Mouse (Mus musculus) layer of hippocampus, adult 9-10 months (tissue): ENCODE results near the gene Lrp6.

Source experiments
- DNase-seq: peaks from one replicate; pipeline ENCODE4 v3.0.0; 2022; ENCODE audit warnings: low spot score

Lrp6 gene

DNA sequence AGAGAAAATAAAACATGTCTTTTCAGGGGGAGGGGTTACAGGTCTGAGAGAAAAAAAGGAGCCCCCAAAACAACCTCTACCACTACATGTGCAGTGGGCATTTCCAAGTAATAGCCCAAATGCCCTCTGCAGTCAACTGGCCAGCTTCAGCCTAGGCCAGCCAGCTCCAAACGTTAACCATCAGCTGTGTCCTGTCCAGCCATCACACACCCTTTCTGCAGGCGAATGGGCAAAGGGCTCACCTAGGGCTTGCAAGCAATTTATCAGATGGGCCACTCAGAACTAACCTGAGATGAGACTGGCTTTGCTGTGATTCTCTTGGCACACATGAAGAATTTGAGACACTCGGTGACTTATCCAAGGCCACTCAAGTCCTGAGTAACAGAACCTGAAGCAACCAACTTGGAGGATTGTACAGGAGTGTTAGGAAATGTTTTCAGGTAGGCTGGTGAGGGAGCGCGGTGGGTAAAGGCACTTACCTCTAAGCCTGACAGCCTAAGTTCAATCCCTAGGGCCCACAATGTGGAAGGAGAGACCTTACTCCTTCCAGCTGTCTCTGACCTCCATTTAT is 1.3 kb upstream of the Lrp6 start:
- DNase-seq = no peak

DNA sequence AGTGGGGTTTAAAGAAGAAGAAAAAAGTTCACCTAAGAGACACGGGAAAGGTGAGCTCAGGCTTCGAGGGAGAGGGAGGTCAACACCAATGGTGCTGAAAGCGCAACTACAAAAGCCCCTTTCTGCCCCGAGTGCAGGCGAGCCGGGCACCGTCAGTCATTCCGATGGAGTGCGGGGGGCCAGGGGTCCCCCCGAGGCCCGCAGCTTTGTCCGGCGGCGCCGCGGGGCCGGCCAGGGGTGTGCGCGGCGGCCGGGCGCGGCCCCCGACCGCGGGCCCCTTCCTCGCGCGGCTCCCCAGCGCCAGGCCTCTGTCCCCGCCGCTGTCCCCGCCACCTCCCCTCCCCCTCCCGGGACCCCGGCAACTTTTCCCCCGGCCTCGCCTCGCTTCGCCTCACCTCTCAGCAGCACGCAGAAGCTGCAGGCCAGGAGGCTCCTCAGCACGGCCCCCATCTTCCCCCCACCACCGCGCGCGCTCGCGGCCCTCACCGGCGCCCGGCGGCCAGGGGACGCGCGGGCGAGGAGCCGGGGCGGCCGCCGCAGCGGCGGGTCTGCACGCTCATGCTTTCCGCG is 432 bp downstream of the Lrp6 start:
- no peak for DNase-seq

DNA sequence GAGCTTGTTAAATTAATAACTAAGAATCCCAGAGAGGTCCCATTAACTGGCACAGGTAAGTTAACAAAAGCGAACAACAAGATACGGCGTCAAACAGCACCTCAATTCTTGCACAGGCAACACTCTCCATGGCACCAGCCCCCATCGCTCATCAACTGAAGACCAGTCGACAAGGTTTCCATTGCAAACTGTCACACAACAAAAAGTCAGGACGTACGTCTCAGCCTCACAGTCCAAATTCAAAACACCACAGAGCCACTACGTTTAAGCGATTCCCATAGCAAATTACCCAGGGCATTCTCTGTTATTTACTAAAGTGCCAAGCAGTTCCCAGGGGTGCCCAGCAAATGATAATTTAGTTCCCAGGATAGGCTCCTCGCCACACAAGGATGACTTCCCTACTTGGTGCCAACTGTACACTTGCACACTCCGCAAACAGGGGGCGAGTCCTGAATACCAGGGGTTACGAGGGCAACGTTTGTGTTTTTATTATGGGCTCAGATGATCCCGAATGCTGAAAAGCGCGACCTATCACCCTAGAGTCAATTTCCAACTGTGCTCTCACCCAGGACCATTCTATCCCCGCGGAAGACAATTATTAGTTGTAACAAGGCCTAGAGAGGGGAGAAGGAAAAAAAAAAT is 1.0 kb downstream of the Lrp6 start:
- no peak for DNase-seq

DNA sequence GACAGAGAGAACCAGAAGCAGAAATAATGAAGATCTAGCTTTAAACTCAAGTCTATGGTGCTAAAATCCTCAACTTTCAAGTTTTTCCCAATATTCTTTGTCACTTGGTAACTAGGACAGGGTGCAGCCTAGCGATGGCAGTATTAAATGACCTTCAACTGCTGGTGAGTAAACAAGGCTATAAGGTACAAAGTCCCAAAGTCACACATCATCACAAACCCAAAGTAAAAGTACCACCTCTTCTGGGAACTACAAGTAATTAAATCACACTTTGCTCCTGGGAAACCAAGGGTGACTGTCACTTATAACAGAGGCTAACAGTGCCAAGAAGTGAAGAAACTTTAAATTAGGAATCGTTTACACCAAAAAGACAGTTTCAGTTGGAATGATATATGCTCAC is 2.2 kb downstream of the Lrp6 start:
- no peak for DNase-seq

DNA sequence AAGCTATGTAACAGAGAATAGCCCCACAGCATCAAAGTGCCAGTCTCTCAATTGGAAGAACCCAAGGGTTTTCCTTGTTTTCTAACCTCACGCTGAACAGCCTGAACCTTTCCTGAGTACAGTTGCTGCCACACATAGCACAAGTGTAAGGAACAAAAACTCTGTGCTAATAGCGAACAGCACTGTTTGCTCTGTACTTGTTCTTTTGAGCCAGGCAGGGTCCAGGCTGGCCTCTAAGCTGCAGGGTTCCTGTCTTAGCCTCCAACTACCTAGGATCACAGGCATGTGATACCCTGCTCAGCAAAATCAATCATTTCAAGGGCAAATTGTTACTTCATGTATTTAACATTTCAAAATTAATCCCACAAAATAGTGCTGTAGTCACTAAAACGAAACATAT is 7.1 kb downstream of the Lrp6 start:
- no peak for DNase-seq

DNA sequence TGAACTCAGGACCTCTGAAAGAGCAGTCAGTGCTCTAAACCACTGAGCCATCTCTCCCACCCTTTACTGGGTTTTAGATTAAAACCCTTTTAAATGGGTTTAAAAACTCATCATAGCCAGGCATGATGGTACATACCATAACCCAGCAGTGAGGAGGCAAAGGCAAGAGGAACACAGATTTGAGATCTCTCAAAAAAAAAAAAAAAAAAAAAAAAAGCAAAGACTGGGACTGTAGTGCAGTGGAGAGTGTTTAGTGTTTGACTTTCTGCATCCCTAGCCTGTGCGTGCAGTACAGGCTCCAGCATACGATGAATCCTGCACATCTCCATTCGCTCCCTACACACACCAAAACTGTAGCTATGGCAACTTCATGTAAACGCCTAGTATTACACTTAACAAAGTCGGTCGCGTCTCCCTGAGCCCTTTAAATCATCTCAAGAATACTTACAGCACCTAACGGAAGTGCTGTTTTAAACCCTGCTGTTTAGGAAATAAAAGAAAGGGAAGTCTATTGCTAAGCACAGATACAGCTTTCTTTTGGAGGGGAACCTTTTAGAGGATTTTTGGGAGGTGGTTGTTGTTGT is 8.1 kb downstream of the Lrp6 start:
- no peak for DNase-seq

DNA sequence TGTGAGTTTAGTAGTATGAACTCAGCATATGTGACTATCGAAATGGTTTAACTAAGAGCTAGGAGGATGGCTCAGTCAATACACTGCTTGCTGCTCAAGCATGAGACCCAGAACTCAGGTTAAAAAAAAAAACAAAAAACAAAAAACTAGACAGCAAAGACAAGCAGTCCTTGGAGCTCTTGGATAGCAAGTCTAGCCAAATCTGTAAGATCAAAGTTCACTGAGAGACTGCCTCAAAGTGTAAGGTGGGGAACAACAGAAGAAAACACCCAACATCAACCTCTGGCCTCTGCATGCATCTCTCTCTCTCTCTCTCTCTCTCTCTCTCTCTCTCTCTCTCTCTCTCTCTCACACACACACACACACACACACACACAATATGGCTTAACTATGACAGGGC is 9.7 kb downstream of the Lrp6 start:
- no peak for DNase-seq

DNA sequence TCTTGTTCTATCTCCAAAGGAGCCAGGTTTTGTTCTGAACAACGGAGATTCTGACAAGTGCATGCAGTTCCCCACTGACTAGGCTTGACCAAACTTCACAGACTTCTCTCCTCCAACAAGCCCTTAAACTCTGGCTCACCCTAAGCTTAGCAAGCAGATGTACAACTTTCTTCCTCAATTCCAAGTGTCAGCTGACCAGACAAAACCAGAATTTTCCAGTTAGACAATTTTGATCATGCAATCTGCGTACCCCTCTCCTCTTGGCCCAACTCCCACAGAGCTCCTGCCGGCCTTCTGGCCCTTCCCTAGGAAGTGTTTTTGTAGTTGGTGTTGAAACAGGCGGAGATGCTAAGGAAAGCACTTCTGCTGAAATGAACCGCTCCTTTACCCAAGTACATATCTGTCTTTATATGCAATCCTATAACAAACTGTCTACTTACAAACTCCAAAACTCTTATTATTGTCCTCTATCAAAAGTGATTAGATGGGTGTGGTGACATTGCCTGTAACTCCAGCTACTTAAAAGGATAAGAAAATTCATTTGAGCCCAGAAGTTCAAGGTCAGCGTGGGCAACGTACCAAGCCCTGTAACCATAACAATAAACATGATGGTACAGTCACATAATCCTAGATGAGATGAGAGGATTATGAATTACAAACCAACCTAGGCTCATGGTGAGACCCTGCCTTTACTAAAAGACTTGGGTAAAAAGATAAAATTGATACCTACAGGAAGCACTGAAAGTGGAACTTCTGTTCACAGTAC is 10.4 kb downstream of the Lrp6 start:
- no peak for DNase-seq

DNA sequence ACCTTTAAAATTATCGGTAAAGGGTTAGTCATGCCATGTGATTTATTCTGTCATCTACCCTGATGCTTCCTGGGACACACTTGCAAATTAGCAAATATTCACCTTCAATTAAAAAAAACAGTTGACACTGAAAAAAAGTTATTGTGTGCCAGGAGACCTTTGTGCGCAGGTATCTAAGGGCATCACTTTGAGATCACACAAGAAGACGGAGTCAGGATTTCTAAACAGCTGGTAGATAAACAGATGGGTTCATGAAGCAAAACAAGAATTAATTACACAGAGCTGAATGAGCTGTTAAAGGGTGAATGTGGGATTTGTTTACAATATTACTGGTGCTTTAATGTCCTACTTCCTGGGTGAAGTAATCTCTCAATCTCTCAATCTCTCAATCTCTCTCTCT is 11.6 kb downstream of the Lrp6 start:
- DNase-seq = no peak

DNA sequence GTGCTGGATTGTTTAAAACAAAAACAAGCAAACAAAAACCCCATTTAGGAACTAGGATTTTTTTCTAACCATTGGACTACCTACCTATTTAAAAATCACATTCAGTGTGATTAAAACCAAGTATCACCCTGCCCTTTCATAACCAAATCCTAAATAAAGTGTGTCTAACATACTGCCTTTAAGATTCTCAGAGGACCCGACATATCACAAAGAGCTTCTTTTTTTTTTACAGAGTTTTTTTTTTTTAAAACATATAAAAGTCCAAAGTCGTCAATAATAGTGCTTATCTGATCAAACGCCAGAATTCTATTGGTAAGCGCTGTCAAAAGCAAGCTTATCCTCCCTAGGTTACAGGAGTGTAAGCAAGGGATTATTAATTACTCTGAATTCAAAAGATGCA is 12.5 kb downstream of the Lrp6 start:
- DNase-seq = no peak

DNA sequence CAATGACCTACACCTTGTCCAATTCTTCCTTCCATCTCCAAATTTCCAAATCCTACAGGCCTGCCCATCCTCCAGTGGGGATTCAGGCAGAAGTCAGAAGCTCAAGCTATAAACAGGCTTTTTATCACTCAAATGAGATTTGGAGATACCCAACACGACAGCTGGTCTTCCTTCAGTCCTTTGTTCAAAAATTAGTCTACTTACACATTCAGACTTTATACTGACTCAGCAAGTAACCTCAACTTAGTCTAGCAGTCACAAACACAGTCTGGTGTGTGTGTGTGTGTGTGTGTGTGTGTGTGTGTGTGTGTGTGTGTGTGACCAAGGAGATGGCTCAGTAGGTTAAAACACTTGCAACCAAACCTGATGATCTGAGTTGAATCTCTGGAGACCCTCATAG is 15.8 kb downstream of the Lrp6 start:
- DNase-seq = no peak

DNA sequence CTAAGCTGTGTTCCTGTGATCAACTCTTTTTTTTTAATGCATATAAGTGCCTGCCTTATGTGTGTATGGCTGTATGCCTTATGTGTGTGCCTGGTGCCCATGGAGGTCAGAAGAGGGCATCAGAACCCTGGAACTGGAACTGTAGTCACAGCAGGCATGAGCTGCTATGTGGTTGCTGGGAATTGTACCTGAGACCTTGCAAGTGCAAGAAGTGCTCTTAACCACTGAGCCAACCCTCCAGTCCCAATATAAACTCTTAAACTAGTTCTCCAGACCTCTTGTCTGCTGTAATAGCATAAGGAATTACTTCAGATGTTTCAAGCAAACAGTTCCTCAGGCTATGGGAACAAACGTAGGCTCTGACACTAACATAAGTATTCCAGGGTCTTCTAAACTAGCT is 16.4 kb downstream of the Lrp6 start:
- no peak for DNase-seq

DNA sequence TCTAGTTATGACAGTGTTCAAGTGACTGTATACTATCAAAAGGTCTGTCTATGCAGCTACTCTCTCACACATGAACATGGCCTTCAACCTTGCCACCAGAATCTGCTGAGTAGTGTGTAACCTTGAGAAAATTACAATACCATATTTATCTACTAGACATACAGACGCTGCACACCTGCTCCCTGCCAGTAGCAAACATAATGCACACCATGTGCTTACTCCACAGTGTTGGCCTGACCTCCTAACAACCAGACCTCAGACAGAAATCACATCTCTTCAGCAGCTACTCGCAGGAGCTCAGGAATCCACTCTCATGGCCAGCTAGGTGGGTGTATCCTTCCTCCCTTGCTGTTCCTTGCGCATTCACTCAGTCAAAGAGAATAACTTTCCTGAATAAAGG is 21.9 kb downstream of the Lrp6 start:
- DNase-seq = no peak

DNA sequence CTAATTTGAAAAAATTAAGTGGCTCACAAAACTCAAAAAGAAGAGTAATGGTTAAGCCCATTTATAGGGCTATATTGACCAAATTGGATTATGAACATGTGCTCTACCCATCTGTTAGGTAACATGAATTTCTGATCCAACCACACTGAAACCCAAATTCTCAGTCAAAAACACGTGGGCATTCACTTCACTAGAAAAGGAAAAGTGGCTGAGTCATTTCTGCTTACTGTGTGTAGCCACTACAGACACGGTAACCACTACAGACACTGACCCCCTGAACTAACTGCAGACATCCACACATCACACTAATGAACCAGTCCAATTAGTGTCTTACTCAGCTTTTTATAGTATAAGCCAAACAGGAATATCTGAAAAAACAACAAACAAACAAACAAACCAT is 22.7 kb downstream of the Lrp6 start:
- no peak for DNase-seq

DNA sequence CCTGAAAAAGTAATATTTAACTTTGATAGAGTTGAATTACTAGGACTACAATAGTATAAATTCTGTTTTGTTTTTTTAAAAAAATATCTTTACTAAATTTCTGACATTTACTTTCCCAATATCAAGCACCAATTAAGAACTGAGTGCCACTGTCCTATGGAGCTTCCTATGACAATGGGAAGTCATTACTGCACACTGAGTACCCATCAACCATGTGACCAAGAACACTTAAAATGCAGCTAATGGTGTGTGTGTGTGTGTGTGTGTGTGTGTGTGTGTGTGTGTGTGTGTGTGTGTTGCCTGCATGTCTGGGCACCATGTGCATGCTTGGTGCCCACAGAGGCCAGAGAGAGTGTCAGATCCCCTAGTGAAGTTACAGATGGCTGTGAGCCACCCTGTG is 23.2 kb downstream of the Lrp6 start:
- DNase-seq = no peak

DNA sequence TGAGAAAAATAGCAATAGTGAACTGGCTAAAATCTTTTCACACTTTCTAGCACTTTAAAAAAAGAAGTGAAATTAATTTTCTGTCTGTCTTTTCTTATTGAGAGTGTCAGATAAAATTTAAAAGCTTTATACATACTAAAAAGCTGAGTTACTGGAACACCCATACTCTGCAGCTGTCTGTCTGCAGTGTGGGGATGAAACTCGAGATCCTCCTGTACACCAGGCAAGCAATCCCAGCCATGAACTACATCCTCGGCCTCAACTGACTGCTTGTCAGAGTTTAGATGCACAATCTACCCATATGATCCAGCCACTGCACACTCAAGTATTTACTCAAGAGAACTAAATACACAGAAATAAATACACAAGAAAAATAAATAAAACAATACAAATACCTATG is 24.4 kb downstream of the Lrp6 start:
- no peak for DNase-seq

DNA sequence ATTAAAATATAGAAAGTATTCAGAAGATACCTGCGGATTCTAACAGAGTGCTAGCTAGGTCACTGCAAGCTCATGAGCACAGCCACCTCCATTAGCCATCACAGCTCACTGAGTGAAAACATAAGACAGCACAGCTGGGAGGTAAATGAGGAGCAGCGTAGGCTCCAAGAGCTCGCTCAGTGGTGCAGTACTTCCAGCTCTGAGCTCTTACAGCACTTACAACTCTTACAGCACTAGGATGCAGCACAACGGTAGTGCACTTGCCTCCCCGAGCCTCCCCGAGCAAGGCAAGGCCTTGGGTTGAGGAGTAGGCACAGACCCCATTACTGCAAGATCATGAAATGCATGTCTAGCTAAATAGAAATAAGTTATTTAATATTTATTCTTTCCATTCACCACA is 26.6 kb downstream of the Lrp6 start:
- DNase-seq = no peak

DNA sequence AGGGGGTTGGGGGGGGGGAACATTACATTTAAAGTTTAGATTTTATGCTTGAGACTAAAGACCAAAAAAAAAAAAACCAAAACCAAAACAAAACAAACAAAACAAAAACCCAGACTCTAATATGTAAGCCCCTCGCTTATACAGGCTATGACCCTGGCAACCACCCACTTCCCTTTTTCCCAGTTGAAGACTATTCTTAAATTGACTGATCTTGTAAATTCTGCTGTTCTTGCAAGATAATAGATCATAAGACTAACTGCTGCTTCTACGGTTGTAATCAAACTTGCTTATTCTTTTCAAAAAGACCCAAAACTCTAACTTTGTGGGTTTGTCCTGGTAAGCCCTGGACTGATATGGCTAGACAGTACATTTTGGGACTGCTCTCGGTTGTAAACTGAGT is 27.3 kb downstream of the Lrp6 start:
- no peak for DNase-seq

DNA sequence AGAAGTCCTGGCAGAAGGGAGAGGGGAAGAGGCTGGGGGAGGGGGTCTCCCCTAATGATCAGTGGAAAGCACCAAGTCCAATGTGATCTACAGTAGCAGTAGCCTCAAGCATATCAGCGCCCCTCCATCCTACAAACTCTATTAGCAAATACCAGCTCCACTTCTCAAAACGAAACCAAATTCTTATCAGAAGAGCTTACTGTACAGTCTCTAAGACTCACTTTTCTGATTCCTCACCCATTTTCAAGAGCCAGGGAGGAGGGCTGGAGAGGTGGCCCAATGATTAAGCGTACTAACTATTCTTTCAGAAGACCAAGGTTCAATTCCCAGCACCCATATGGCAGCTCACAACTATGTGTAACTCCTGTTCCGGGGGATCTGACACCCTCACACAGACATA is 28.0 kb downstream of the Lrp6 start:
- no peak for DNase-seq

DNA sequence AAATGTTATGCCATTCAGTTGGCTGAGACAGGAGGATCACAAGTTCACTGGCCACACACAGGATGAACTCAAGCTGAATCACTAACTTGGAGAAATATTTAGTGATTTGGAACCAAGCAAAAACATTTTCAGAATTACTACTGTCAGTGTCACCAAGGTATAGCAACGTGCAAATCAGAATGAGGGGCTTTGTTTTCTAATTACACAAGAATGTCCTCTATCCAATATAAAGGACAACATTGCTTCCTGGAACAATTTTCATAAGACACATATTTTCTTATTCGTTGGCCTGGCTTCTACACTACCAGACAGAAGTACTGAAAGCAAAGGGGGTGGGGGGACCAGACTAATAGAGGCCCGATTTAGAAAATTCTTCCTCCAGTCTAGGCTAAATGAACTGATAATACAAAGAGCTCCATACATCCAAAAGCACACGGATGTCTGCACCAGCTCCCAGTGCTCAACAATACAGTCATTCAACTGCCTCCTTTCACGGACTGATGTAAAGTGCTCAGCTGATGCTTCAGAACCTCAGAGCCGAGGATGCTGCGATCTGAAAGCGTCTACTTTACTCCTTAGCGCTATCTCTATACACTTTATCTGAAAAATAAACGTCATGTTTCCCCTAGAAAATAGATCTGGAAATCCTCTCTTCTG is 29.2 kb downstream of the Lrp6 start:
- no peak for DNase-seq

DNA sequence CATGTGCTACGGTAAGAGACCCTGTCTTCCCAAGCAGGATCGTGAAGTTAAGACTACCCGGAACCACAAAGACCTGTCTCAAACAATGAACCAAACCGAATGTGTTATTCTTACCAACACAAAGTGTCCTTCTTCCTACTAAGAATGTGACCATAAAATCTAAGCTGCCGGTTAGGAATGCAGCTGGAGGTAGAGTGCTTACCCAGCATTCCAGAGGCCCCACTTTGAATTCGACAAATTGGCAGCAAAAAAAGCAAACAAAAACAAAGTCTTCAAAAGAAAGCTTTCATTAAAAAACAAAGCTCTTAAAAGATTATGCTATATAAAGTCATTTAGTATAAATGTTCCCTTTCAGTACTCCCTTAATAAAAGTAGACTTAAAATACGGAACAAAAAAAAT is 31.6 kb downstream of the Lrp6 start:
- no peak for DNase-seq

DNA sequence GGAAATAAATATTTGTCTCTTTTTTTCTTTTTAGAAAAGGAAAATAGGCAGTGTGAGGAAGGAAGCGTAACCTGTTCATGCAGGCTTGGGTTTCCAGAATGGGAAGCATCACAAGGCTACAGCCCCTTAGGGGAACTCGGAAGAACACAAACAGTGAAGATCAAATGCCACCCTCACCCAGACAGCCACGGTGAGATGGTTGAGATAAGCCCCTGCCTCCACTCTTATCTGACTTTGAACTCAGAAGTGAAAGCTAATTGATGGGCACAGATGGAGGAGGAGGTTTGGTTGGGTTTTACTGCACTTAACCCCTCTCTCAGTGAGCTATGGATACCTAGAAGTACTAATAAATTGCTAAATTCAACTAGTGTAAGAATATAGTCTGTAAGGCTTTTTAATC is 33.7 kb downstream of the Lrp6 start:
- DNase-seq = no peak

DNA sequence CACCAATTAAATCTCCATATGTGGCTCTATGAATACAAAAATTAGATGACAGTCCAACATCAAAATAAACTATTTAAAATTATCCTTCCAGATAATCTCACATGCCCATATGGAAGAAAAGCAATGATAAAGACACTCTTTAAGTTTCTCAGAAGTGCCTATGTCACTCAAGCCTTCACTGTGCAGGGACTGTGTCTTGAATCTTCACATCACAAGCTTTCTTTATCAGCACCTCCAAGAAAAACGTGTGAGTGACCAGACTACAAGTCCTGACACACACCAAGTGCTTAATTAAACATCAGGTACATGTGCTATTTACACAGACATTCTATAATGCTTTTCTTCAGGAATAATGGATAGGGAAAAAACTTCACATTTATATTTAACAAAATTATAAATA is 34.8 kb downstream of the Lrp6 start:
- DNase-seq = no peak
